Mouse (Mus musculus) liver, postnatal 0 days (tissue): ENCODE measurements around the gene Arhgap28. TPM values are rescaled to one million over a fixed set of nuclear protein-coding genes. Genes with fewer than 3 reads are reported as not detected.

Experiments used
- ATAC-seq: fragments of 200-750 bp; cut with Nextera tagmentation; 2 replicates; pipeline ENCODE4 v1.8.0; 2017; ENCODE audit warnings: mild to moderate bottlenecking, moderate library complexity
- DNase-seq: peaks from one replicate; pipeline ENCODE4 v3.0.0-alpha.2; 2016
- H3K27ac ChIP-seq: fragments of 300-500 bp; sonication (generic); 2 replicates; pipeline ENCODE4 v1.5.1; 2014; ENCODE audit warnings: antibody characterized with exemption, moderate library complexity, mild to moderate bottlenecking, low read depth
- H3K27me3 ChIP-seq: fragments of 300-500 bp; sonication (generic); 2 replicates; pipeline ENCODE4 v1.6.1; 2014; ENCODE audit warnings: low read length, control low read depth, mixed read lengths; ENCODE audit not compliant: insufficient read depth
- H3K36me3 ChIP-seq: fragments of 300-500 bp; sonication (generic); replicated peaks from 2 replicates; pipeline ENCODE4 v1.6.1; 2014; ENCODE audit warnings: mild to moderate bottlenecking, control low read depth, low read length, moderate library complexity, mixed read lengths; ENCODE audit not compliant: insufficient read depth
- H3K4me1 ChIP-seq: fragments of 300-500 bp; sonication (generic); 2 replicates; pipeline ENCODE4 v1.6.1; 2014; ENCODE audit warnings: antibody characterized with exemption, mild to moderate bottlenecking, control low read depth; ENCODE audit not compliant: insufficient read depth
- H3K4me2 ChIP-seq: fragments of 300-500 bp; sonication (generic); 2 replicates; pipeline ENCODE4 v1.6.1; 2014; ENCODE audit warnings: low read depth, mild to moderate bottlenecking, low read length, moderate library complexity, mixed read lengths
- H3K4me3 ChIP-seq: fragments of 300-500 bp; sonication (generic); 2 replicates; pipeline ENCODE4 v1.5.1; 2014; ENCODE audit warnings: low read depth, low read length
- H3K9ac ChIP-seq: fragments of 300-500 bp; sonication (generic); replicated peaks from 2 replicates; pipeline ENCODE4 v1.6.1; 2014; ENCODE audit warnings: mild to moderate bottlenecking, moderate library complexity
- H3K9me3 ChIP-seq: fragments of 300-500 bp; sonication (generic); 2 replicates; pipeline ENCODE4 v1.6.1; 2016; ENCODE audit warnings: mild to moderate bottlenecking, control low read depth, low read length, mixed read lengths
- CTCF ChIP-seq: sonication (generic); IDR thresholded peaks from 2 replicates; pipeline ENCODE4 v1.5.1; 2016; ENCODE audit warnings: antibody characterized with exemption, low read depth
- EP300 ChIP-seq: IDR thresholded peaks from 2 replicates; pipeline ENCODE4 v1.6.1; 2016; ENCODE audit warnings: antibody characterized with exemption, low read depth, mild to moderate bottlenecking
- WGBS: fragments of 180-500 bp; shearing (Covaris S2); extraction: QIAGEN DNeasy Blood & Tissue Kit; methylation state at CpG from one replicate; pipeline ENCODE4 v1.1.7; 2014; ENCODE audit not compliant: insufficient replicate concordance; 5-methylcytosine and 5-hydroxymethylcytosine counted together
- polyA plus RNA-seq: library from polyadenylated mRNA; unstranded; fragments of >200 nt; fragmentation: Nextera tagmentation; extraction: Ambion mirVana; gene quantifications from 2 replicates; pipeline ENCODE4 v1.2.1, GENCODE M21; 2015

Arhgap28 gene
- polyA plus RNA-seq, 1 experiment from 2014 or later: 0.48 TPM

- no peak for ATAC-seq
Observed at GRCm38 (mm10) chr17:67813666-67814065, 190.3 kb downstream of the Arhgap28 start.

GRCm38 (mm10) chr17:67809171-67809570, 194.7 kb downstream of the Arhgap28 start:
- no peak overlapping the region for H3K4me3 ChIP-seq
- H3K9ac ChIP-seq: no peak overlapping the region
- no peak overlapping the region for H3K27ac ChIP-seq
- TF ChIP-seq EP300 (no peak), CTCF (no peak)
- no peak overlapping the region for H3K4me2 ChIP-seq
- WGBS: 89% methylated on average over 16 of the region's 16 CpGs
- no peaks in the 10 kb centered on the region for H3K27me3 ChIP-seq
- no peak for ATAC-seq
- no peaks in the 10 kb centered on the region; the same call in 1 of the 2 replicates for H3K36me3 ChIP-seq
- no peak for DNase-seq
- H3K9me3 ChIP-seq: no peaks in the 10 kb centered on the region
- H3K4me1 ChIP-seq: no peaks in the 10 kb centered on the region

More at GRCm38 (mm10) chr17:67813666-67814065, 190.3 kb downstream of the Arhgap28 start:
- no peak for DNase-seq
- no peaks in the 10 kb centered on the region for H3K9me3 ChIP-seq
- H3K27me3 ChIP-seq: no peaks in the 10 kb centered on the region
- H3K36me3 ChIP-seq: no peaks in the 10 kb centered on the region
- no peak overlapping the region for H3K9ac ChIP-seq
- no peak overlapping the region for H3K27ac ChIP-seq
- H3K4me1 ChIP-seq: no peaks in the 10 kb centered on the region
- TF ChIP-seq EP300: no peak
- TF ChIP-seq CTCF: no peak
- H3K4me2 ChIP-seq: no peak overlapping the region
- H3K4me3 ChIP-seq: no peak overlapping the region
- 85% methylated on average over 6 of the region's 6 CpGs for WGBS
